Mouse (Mus musculus): ENCODE results near the gene Tacr2.

Tacr2 gene

GRCm38 (mm10) chr10:62238688-62239087 is 13.6 kb upstream of the Tacr2 start:
- in situ Hi-C loops (cut with MboI, MseI), result no loop called here

DNA sequence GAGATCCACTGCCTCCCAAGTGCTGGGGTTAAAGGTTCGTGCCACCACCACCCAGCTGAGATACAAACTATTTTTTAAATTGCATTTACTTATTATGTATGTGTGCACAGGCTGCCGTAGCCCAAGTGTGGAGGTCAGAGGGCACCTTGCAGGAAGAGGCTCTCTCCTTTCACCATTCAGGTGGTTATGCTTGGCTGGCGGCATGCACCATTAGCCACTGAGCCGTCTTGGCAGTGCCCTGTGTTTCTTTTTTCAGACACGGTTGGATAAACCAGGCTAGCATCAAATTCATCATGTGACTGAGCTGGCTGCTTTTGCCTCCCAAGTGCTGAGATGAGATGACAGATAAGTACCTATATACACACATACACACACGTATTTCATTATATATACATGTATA is 13.0 kb upstream of the Tacr2 start:
- in situ Hi-C loops (cut with MboI, MseI), result no loop called here

DNA sequence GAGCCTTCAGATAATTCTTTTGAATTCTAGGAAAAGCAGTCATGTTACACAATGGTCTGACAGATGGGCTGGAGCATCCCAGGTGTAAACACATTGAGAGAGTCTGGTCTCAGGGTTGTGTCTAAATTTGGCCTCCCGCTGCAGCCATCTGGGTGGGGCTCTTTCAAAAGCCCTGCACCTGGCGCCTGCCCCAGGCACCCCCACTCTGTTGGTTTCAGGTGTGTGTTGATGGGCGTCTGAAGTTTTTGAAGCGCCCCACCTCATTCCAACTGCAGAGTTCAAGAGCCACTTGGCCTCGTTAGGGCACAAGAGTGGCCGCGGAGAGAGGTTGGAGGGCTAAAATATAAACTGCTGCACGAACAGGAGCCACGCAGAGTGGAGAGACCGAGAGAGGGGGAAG is 9.9 kb upstream of the Tacr2 start:
- in situ Hi-C loops (cut with MboI, MseI), result no loop called here

GRCm38 (mm10) chr10:62242896-62243295 is 9.3 kb upstream of the Tacr2 start:
- in situ Hi-C loops (cut with MboI, MseI), result no loop called here

- in situ Hi-C loops (cut with MboI, MseI), result no loop called here
Measured at GRCm38 (mm10) chr10:62244067-62244466, 8.2 kb upstream of the Tacr2 start.

- in situ Hi-C loops (cut with MboI, MseI), result no loop called here
Measured at GRCm38 (mm10) chr10:62247156-62247555, 5.1 kb upstream of the Tacr2 start.

DNA sequence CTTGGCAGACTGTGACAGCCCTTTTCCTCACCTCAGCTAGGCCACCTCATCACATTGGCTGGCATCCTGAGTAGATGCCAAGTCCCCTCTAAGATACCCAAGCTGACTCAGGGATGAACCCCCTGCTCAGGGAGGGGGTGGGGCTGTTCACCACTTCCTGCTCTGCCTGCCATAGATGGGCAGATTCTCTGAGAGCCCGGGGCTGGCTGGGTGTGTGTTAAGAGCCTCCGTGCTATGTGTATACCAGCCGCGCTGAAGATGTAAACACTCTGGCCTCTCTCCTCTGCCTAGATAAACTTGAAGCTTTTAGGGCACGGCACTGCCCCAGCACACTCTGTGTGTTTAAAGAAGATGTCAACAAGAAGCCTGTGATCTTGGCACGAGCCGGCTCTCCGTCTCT is 4.4 kb upstream of the Tacr2 start:
- in situ Hi-C loops (cut with MboI, MseI), result no loop called here

GRCm38 (mm10) chr10:62252496-62253235 is 428 bp downstream of the Tacr2 start:
- in situ Hi-C loops (cut with MboI, MseI), result no loop called here

GRCm38 (mm10) chr10:62258298-62258697 is 6.1 kb downstream of the Tacr2 start:
- in situ Hi-C loops (cut with MboI, MseI), result no loop called here

GRCm38 (mm10) chr10:62261115-62261886 is 9.1 kb downstream of the Tacr2 start:
- in situ Hi-C loops (cut with MboI, MseI), result no loop called here

DNA sequence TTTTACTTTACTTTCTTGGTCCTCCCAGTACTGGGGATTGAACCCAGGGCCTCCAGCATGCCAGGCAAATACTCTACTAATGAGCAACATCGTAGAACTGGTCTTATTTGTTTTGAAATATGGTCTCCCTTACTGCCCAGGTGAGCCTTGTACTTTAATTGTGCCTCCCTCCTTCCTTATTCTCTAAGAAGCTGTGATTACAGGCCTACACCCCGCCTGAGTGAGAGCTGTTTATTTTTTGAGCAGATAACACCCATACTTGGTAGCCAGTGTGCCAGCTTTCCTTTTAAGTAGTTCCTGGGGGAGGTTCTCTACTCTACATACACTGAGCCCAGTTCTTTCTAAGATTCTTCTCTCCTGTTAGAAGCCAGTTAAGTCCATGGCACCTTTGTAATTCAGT is 12.1 kb downstream of the Tacr2 start:
- in situ Hi-C loops (cut with MboI, MseI), result no loop called here

DNA sequence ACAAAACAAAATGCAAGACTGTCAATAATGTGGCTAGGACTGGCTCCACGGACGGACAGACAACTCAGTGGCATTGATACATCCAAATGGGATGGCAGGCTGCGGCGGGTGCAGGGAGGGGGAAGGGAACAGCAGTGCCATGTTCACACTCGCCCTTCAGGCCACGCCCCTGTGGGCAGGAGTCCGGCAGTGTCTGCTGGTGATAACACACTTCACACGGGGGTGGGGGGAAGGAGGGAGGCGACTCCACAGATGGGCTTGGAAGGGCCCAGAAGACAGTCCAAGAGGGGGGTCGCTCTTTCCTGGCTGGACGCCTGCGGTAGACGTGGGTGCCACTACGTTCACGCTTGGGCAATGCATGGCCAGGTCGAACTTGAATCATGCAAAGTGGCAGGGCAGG is 17.0 kb downstream of the Tacr2 start:
- in situ Hi-C loops (cut with MboI, MseI), result no loop called here

- in situ Hi-C loops (cut with MboI, MseI), result loop anchor here (10.0 kb wide), 2 partner anchors 140 to 1100 kb away; partner anchors contain the start of gene Tbata
Measured at GRCm38 (mm10) chr10:62275235-62275634, 23.0 kb downstream of the Tacr2 start.

DNA sequence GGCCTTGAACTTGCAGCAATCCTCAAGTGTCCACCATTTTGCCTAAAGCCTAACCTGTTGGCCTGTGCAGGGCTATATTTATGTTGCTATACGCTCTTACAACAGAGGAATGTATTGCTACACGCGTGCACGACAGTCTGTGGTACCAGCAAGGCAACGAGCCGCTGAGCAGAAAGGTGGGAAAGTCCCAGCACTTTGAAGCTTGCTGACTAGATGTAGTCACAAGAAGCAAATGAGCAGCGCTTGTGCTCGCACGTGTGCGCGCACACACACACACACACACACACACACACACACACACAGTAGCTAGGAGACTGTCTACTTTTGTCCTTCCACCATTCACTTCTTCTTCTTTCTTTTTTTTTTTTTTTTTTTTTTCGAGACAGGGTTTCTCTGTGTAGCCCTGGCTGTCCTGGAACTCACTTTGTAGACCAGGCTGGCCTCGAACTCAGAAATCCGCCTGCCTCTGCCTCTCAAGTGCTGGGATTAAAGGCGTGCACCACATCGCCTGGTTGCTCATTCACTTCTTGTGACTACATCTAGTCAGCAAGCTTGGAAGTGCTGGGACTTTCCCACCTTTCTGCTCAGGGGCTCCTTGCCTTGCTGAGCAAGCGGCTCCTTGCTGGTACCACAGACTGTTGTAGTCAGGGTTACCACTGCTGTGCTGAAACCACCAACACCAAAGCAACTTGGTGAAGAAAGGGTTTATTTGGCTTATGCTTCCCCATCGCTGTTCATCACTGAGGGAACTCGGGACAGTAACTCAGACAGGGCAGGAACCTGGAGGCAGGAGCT is 25.5 kb downstream of the Tacr2 start:
- in situ Hi-C loops (cut with MboI, MseI), result loop anchor here (10.0 kb wide), 2 partner anchors 137 to 1103 kb away; partner anchors contain the start of gene Tbata

GRCm38 (mm10) chr10:62279066-62279465 is 26.8 kb downstream of the Tacr2 start:
- in situ Hi-C loops (cut with MboI, MseI), result loop anchor here (10.0 kb wide), 2 partner anchors 136 to 1104 kb away; partner anchors contain the start of gene Tbata

DNA sequence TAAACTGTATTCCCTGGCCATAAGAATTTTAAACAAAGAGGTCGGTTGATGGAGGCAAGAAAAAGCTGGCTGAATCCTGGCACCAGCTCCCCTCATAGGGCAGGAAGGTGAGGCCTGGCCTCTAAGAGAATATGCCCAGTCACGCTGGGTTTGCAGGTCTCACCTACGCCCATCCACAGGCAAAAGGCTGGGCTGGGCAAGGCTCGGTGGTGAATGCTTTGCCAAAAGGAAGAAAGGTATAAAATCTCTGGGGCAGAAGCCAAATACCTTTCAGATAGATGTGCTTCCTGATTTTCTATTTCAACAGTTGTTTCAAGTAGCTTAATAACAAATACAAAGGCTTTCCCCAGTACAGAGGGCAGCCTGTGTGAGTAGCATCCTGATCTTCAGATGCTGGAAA is 27.4 kb downstream of the Tacr2 start:
- in situ Hi-C loops (cut with MboI, MseI), result loop anchor here (10.0 kb wide), 2 partner anchors 135 to 1105 kb away; partner anchors contain the start of gene Tbata

DNA sequence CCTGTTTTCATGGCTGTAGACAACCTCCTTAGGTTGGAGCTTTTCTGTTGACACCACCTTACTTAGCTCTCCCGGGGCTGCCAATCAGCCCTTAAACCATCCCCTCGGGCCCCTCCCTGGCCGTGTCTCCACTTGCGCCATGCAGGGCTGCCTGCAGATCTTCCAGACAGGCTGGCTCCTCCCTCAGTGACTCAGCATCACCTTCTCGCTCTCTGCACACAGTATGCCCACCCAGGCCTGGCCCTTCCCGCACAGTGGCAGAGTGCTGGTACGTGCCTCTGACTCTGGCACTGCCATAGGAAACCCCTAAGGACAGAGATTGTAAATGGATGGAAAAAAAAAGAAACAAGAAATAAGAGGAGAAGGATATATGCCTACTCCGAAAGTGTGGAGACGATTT is 30.5 kb downstream of the Tacr2 start:
- in situ Hi-C loops (cut with MboI, MseI), result no loop called here

DNA sequence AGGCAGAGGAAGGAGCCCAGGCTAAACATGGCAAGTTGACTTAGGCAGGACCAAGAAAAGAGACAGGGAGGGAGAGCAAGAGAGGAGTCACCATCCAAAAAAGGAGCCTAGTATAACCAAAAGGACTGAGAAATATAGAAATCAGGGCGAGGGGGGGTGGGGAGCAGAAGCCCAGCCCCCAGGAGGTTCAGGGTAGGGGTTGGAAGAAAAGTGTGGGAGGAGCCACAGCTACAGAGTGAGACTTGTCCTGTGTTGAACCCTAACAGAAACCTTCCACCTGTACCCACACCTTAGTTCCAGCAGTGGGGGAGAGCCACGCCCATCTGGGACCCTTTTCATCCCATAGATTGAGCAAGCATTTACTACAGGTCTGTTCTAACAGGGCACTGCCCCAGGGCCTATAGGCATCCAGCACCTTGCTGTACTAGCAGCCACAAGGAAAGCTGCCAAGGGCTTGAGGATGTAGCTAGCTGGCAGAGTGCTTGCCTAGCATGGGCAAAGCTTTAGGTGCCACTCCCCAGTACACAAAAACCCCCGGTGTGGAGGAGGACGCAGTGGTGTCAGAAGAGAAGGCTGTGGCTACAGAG is 31.1 kb downstream of the Tacr2 start:
- in situ Hi-C loops (cut with MboI, MseI), result no loop called here

DNA sequence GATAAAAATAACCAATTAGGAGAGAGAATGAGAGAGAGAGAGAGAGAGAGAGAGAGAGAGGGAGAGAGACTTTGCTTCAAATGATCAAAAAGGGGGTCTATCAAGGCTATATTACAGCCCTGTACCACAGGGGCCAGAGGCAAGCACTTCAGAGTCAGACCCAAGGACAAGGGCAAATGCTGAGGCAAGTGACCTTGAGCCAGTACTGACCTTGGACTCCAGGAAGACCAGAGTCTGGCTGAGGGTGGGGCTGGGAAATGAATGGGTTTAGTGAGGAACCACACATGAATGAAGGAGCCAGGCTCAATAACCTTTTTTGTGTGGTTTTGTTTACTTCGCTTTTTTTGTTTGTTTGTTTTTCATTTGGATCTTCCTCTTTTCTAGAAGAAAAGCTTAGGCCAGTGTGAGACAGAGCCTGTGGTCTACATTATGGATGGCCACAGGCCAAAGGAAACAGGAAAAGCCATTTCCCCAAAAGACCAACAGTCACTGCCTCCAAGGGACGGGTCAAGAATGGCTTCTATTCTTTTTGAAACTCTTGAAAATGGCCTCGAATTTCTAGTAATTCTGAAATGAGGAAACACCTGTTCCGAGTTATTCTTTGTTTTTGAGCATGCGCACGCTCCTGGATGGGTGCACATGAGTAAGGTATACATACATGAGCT is 35.4 kb downstream of the Tacr2 start:
- in situ Hi-C loops (cut with MboI, MseI), result no loop called here

DNA sequence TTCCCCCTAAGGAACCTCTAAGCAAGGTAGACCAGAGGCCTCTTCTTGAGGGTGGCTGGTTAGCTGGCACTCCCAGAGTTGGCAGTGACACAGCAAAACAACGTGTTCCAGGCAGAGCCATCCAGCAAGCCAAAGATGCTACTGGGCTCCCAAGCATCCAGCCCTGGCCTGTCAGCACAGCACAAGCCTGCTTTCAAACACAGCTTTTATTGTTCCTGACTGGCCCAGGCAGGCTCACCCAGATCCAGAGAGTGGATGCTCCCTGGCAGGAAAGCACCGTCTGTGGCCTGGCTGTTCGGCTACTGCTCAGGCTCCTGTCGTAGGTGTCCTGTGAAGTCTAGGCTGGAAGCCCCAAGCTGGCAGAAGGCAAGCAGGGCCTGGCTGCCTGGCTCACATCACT is 41.9 kb downstream of the Tacr2 start:
- in situ Hi-C loops (cut with MboI, MseI), result no loop called here
